Mouse (Mus musculus): ENCODE measurements around the gene Hhat. TPM values are rescaled to one million over a fixed set of nuclear protein-coding genes. Genes with fewer than 3 reads are reported as not detected.

Gene Hhat
- polyA plus RNA-seq, 1 experiment, result 3.9 TPM

- no peaks in the 10 kb centered on the region for H3K27me3 ChIP-seq (ENCODE audit: control insufficient read depth, insufficient read depth, insufficient read length)
- no peaks in the 10 kb centered on the region for H3K79me3 ChIP-seq (ENCODE audit: low read depth)
- no peaks in the 10 kb centered on the region for H3K36me3 ChIP-seq (ENCODE audit: control insufficient read depth, insufficient read depth)
- H3K4me3 ChIP-seq (ENCODE audit: insufficient read depth, poor library complexity, severe bottlenecking), result no peak overlapping the region
- H3ac ChIP-seq (ENCODE audit: control insufficient read depth, insufficient read length, low read depth), result no peak overlapping the region
- TF ChIP-seq USF1 (IDR thresholded peaks at IDR 0.05; ENCODE audit: low read depth), result no peak
- TF ChIP-seq CEBPB (IDR thresholded peaks at IDR 0.05; ENCODE audit: low read depth), result no peak
- no peak for TF ChIP-seq MAX (IDR thresholded peaks at IDR 0.05)
- TF ChIP-seq MYOD1 (IDR thresholded peaks at IDR 0.05; ENCODE audit: control insufficient read depth, insufficient read length, low read depth), result no peak
- no peak for TF ChIP-seq MYOG (IDR thresholded peaks at IDR 0.05; ENCODE audit: control insufficient read depth, extremely low read depth, insufficient read length)
- no peak for TF ChIP-seq FOSL1 (IDR thresholded peaks at IDR 0.05; ENCODE audit: insufficient read depth, low read length, poor library complexity, severe bottlenecking)
- TF ChIP-seq CTCF (IDR thresholded peaks at IDR 0.05; ENCODE audit: control insufficient read depth, insufficient read depth, insufficient read length), result no peak
- no peaks in the 10 kb centered on the region for H3K79me2 ChIP-seq (ENCODE audit: control insufficient read depth, insufficient read depth)
Measured at GRCm38 (mm10) chr1:192457037-192457436, 314.0 kb downstream of the Hhat start.

GRCm38 (mm10) chr1:192454981-192455380, 316.0 kb downstream of the Hhat start:
- H3K79me3 ChIP-seq (ENCODE audit: low read depth), result no peaks in the 10 kb centered on the region
- no peaks in the 10 kb centered on the region for H3K79me2 ChIP-seq (ENCODE audit: control insufficient read depth, insufficient read depth)
- no peak overlapping the region for H3K4me3 ChIP-seq (ENCODE audit: insufficient read depth, poor library complexity, severe bottlenecking)
- TF ChIP-seq FOSL1 (IDR thresholded peaks at IDR 0.05; ENCODE audit: insufficient read depth, low read length, poor library complexity, severe bottlenecking), result no peak
- no peak for TF ChIP-seq MYOG (IDR thresholded peaks at IDR 0.05; ENCODE audit: control insufficient read depth, extremely low read depth, insufficient read length)
- TF ChIP-seq MAX (IDR thresholded peaks at IDR 0.05), result no peak
- TF ChIP-seq MYOD1 (IDR thresholded peaks at IDR 0.05; ENCODE audit: control insufficient read depth, insufficient read length, low read depth), result no peak
- no peak for TF ChIP-seq USF1 (IDR thresholded peaks at IDR 0.05; ENCODE audit: low read depth)
- no peak for TF ChIP-seq CEBPB (IDR thresholded peaks at IDR 0.05; ENCODE audit: low read depth)
- TF ChIP-seq CTCF (IDR thresholded peaks at IDR 0.05; ENCODE audit: control insufficient read depth, insufficient read depth, insufficient read length), result no peak
- H3K27me3 ChIP-seq (ENCODE audit: control insufficient read depth, insufficient read depth, insufficient read length), result no peaks in the 10 kb centered on the region
- H3K36me3 ChIP-seq (ENCODE audit: control insufficient read depth, insufficient read depth), result no peaks in the 10 kb centered on the region
- H3ac ChIP-seq (ENCODE audit: control insufficient read depth, insufficient read length, low read depth), result no peak overlapping the region

GRCm38 (mm10) chr1:192454501-192454900, 316.5 kb downstream of the Hhat start:
- no peaks in the 10 kb centered on the region for H3K79me3 ChIP-seq (ENCODE audit: low read depth)
- H3K36me3 ChIP-seq (ENCODE audit: control insufficient read depth, insufficient read depth), result no peaks in the 10 kb centered on the region
- H3K4me3 ChIP-seq (ENCODE audit: insufficient read depth, poor library complexity, severe bottlenecking), result no peak overlapping the region
- TF ChIP-seq MYOD1 (IDR thresholded peaks at IDR 0.05; ENCODE audit: control insufficient read depth, insufficient read length, low read depth) (no peak), MYOG (IDR thresholded peaks at IDR 0.05; ENCODE audit: control insufficient read depth, extremely low read depth, insufficient read length) (no peak), FOSL1 (IDR thresholded peaks at IDR 0.05; ENCODE audit: insufficient read depth, low read length, poor library complexity, severe bottlenecking) (no peak), MAX (IDR thresholded peaks at IDR 0.05) (no peak)
- H3K79me2 ChIP-seq (ENCODE audit: control insufficient read depth, insufficient read depth), result no peaks in the 10 kb centered on the region
- H3K27me3 ChIP-seq (ENCODE audit: control insufficient read depth, insufficient read depth, insufficient read length), result no peaks in the 10 kb centered on the region
- no peak overlapping the region for H3ac ChIP-seq (ENCODE audit: control insufficient read depth, insufficient read length, low read depth)

GRCm38 (mm10) chr1:192451722-192452121, 319.3 kb downstream of the Hhat start:
- Histone ChIP-seq H3K36me3 (ENCODE audit: control insufficient read depth, insufficient read depth) (no peaks in the 10 kb centered on the region), H3ac (ENCODE audit: control insufficient read depth, insufficient read length, low read depth) (no peak overlapping the region), H3K27me3 (ENCODE audit: control insufficient read depth, insufficient read depth, insufficient read length) (no peaks in the 10 kb centered on the region), H3K79me3 (ENCODE audit: low read depth) (no peaks in the 10 kb centered on the region), H3K4me3 (ENCODE audit: insufficient read depth, poor library complexity, severe bottlenecking) (no peak overlapping the region), H3K79me2 (ENCODE audit: control insufficient read depth, insufficient read depth) (no peaks in the 10 kb centered on the region)
- TF ChIP-seq CTCF (IDR thresholded peaks at IDR 0.05; ENCODE audit: control insufficient read depth, insufficient read depth, insufficient read length) (no peak), CEBPB (IDR thresholded peaks at IDR 0.05; ENCODE audit: low read depth) (no peak), FOSL1 (IDR thresholded peaks at IDR 0.05; ENCODE audit: insufficient read depth, low read length, poor library complexity, severe bottlenecking) (no peak), MAX (IDR thresholded peaks at IDR 0.05) (no peak), MYOD1 (IDR thresholded peaks at IDR 0.05; ENCODE audit: control insufficient read depth, insufficient read length, low read depth) (no peak), USF1 (IDR thresholded peaks at IDR 0.05; ENCODE audit: low read depth) (no peak), MYOG (IDR thresholded peaks at IDR 0.05; ENCODE audit: control insufficient read depth, extremely low read depth, insufficient read length) (no peak)

GRCm38 (mm10) chr1:192450425-192450824, 320.6 kb downstream of the Hhat start:
- H3K27me3 ChIP-seq (ENCODE audit: control insufficient read depth, insufficient read depth, insufficient read length), result no peaks in the 10 kb centered on the region
- TF ChIP-seq MYOG (IDR thresholded peaks at IDR 0.05; ENCODE audit: control insufficient read depth, extremely low read depth, insufficient read length), result no peak
- TF ChIP-seq FOSL1 (IDR thresholded peaks at IDR 0.05; ENCODE audit: insufficient read depth, low read length, poor library complexity, severe bottlenecking), result no peak
- TF ChIP-seq CTCF (IDR thresholded peaks at IDR 0.05; ENCODE audit: control insufficient read depth, insufficient read depth, insufficient read length), result no peak
- no peak for TF ChIP-seq CEBPB (IDR thresholded peaks at IDR 0.05; ENCODE audit: low read depth)
- no peak for TF ChIP-seq MYOD1 (IDR thresholded peaks at IDR 0.05; ENCODE audit: control insufficient read depth, insufficient read length, low read depth)
- TF ChIP-seq USF1 (IDR thresholded peaks at IDR 0.05; ENCODE audit: low read depth), result no peak
- no peak for TF ChIP-seq MAX (IDR thresholded peaks at IDR 0.05)
- no peaks in the 10 kb centered on the region for H3K79me2 ChIP-seq (ENCODE audit: control insufficient read depth, insufficient read depth)
- no peak overlapping the region for H3ac ChIP-seq (ENCODE audit: control insufficient read depth, insufficient read length, low read depth)
- H3K4me3 ChIP-seq (ENCODE audit: insufficient read depth, poor library complexity, severe bottlenecking), result no peak overlapping the region
- H3K79me3 ChIP-seq (ENCODE audit: low read depth), result no peaks in the 10 kb centered on the region
- H3K36me3 ChIP-seq (ENCODE audit: control insufficient read depth, insufficient read depth), result no peaks in the 10 kb centered on the region
